Mouse (Mus musculus) ES-Bruce4 (cell line): ENCODE results near the gene Ptprm. TPM values are rescaled to one million over a fixed set of nuclear protein-coding genes. Genes with fewer than 3 reads are reported as not detected.

Source experiments
- H3K27ac ChIP-seq: 2 replicates; pipeline ENCODE4 v1.5.1; 2012; ENCODE audit warnings: low read length, inconsistent platforms; ENCODE audit not compliant: insufficient read depth
- H3K27me3 ChIP-seq: 2 replicates; pipeline ENCODE4 v1.6.1; 2012; ENCODE audit warnings: mild to moderate bottlenecking, low read length, inconsistent platforms; ENCODE audit not compliant: control insufficient read depth, poor library complexity, insufficient read depth, severe bottlenecking
- H3K36me3 ChIP-seq: 2 replicates; pipeline ENCODE4 v1.6.1; 2012; ENCODE audit warnings: inconsistent platforms, mild to moderate bottlenecking, low read length, moderate library complexity; ENCODE audit not compliant: control insufficient read depth, poor library complexity, insufficient read depth, severe bottlenecking
- H3K4me1 ChIP-seq: one replicate; pipeline ENCODE4 v1.8.1; 2011; ENCODE audit warnings: low read length; ENCODE audit not compliant: control insufficient read depth, insufficient read depth
- H3K4me3 ChIP-seq: 2 replicates; pipeline ENCODE4 v1.5.1; 2011; ENCODE audit warnings: low read depth, mild to moderate bottlenecking, low read length
- H3K9ac ChIP-seq: 2 replicates; pipeline ENCODE4 v1.6.1; 2012; ENCODE audit warnings: low read depth, mild to moderate bottlenecking, inconsistent platforms; ENCODE audit not compliant: poor library complexity, severe bottlenecking
- H3K9me3 ChIP-seq: replicated peaks from 2 replicates; pipeline ENCODE4 v1.6.1; 2012; ENCODE audit warnings: mild to moderate bottlenecking, low read length, inconsistent platforms; ENCODE audit not compliant: control insufficient read depth, poor library complexity, insufficient read depth, severe bottlenecking
- CTCF ChIP-seq: IDR thresholded peaks from one replicate; pipeline ENCODE4 v1.8.1; 2011; ENCODE audit warnings: low read depth, low read length
- EP300 ChIP-seq: IDR thresholded peaks from 2 replicates; pipeline ENCODE4 v1.6.1; 2011; ENCODE audit warnings: low read depth, low read length; ENCODE audit not compliant: insufficient read depth
- POLR2A ChIP-seq: IDR thresholded peaks from one replicate; pipeline ENCODE4 v1.8.1; 2011; ENCODE audit warnings: low read length; ENCODE audit not compliant: insufficient read depth
- polyA plus RNA-seq: library from polyadenylated mRNA; stranded (reverse); fragments of >200 nt; gene quantifications from 2 replicates; pipeline ENCODE4 v1.2.4, GENCODE M21; 2011; ENCODE audit warnings: low read depth; ENCODE audit not compliant: missing spikeins, insufficient read depth, insufficient read length

The Ptprm gene
- polyA plus RNA-seq, 1 experiment: 10.8 TPM

GRCm38 (mm10) chr17:67193728-67194127, 160.5 kb downstream of the Ptprm start:
- Histone ChIP-seq H3K4me1 (no peaks in the 10 kb centered on the region), H3K9ac (no peak overlapping the region), H3K27me3 (no peaks in the 10 kb centered on the region), H3K4me3 (no peak overlapping the region), H3K27ac (no peak overlapping the region), H3K9me3 (no peaks in the 10 kb centered on the region), H3K36me3 (no peaks in the 10 kb centered on the region)
- TF ChIP-seq POLR2A (no peak), CTCF (no peak), EP300 (no peak)

- TF ChIP-seq EP300: no peak
- TF ChIP-seq CTCF: no peak
- TF ChIP-seq POLR2A: no peak
- H3K36me3 ChIP-seq: no peaks in the 10 kb centered on the region
- H3K27me3 ChIP-seq: no peaks in the 10 kb centered on the region; the same call in 1 of the 2 replicates
- H3K9me3 ChIP-seq: no peaks in the 10 kb centered on the region
- no peak overlapping the region for H3K9ac ChIP-seq
- no peak overlapping the region for H3K4me3 ChIP-seq
- H3K27ac ChIP-seq: no peak overlapping the region
- H3K4me1 ChIP-seq: no peaks in the 10 kb centered on the region
These were observed 165.7 kb downstream of the Ptprm start for GRCm38 (mm10) chr17:67188514-67188913.

GRCm38 (mm10) chr17:67186879-67187278, 167.4 kb downstream of the Ptprm start:
- TF ChIP-seq POLR2A (no peak), EP300 (no peak), CTCF (no peak)
- H3K36me3 ChIP-seq: no peaks in the 10 kb centered on the region
- H3K27ac ChIP-seq: no peak overlapping the region
- H3K27me3 ChIP-seq: no peaks in the 10 kb centered on the region; the same call in 1 of the 2 replicates
- H3K9ac ChIP-seq: no peak overlapping the region
- H3K4me1 ChIP-seq: no peaks in the 10 kb centered on the region
- no peaks in the 10 kb centered on the region for H3K9me3 ChIP-seq
- no peak overlapping the region for H3K4me3 ChIP-seq

GRCm38 (mm10) chr17:67185942-67186341, 168.3 kb downstream of the Ptprm start:
- TF ChIP-seq CTCF (no peak), EP300 (no peak), POLR2A (no peak)
- no peak overlapping the region for H3K27ac ChIP-seq
- no peaks in the 10 kb centered on the region for H3K36me3 ChIP-seq
- H3K9me3 ChIP-seq: no peaks in the 10 kb centered on the region
- no peaks in the 10 kb centered on the region for H3K4me1 ChIP-seq
- no peak overlapping the region for H3K4me3 ChIP-seq
- H3K27me3 ChIP-seq: no peaks in the 10 kb centered on the region; the same call in 1 of the 2 replicates
- no peak overlapping the region for H3K9ac ChIP-seq

DNA sequence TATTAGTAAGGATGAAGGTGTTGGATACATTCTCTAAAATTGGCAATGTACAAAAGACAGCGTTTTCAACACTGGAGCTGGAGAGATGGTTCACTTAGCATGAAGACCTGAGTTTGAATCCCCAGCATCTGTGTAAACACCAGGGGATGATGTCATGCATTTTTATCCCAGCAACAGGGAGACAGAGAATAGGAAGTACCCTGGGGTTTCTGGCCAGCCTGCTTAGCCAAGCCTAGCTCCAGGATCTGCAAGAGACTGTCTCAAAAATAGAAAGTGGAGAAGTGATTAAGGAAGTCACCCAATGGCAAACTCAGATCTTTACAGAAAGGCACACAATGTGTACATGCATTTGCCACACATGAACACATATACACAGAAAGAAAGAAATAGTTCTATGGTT, 174.8 kb downstream of the Ptprm start:
- H3K9me3 ChIP-seq: no peaks in the 10 kb centered on the region
- H3K4me3 ChIP-seq: no peak overlapping the region
- H3K9ac ChIP-seq: no peak overlapping the region
- no peaks in the 10 kb centered on the region for H3K27me3 ChIP-seq
- no peaks in the 10 kb centered on the region for H3K4me1 ChIP-seq
- no peak overlapping the region for H3K27ac ChIP-seq
- no peak for TF ChIP-seq CTCF
- TF ChIP-seq POLR2A: no peak
- no peak for TF ChIP-seq EP300
- H3K36me3 ChIP-seq: no peaks in the 10 kb centered on the region

DNA sequence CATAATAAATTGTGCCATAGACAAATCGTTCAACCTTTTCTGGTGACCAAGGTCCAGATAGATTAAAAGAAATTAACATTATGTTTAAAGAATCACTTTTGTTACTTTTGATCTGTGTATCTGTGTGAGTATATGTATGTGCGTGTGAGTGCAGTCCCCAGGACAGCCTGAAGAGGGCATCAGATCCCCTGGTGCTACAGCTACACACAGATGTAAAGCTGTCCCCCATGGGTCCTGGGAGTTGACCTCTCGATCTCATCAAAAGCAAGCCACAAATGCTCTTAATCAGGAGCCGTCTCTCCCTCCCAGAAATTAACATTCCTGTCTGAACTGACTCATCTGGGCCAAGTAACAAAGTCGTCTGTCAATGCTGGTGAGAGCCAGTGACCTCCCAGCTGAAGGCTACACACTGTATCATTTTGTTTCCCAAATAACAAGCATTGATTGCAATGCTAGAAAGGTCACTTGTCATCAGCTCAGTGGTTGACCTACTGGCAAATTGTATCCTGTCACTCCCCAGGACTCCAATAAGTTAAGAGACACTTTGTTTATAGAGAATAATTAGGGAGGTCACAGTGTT, 175.5 kb downstream of the Ptprm start:
- H3K4me1 ChIP-seq: no peaks in the 10 kb centered on the region
- H3K9me3 ChIP-seq: no peaks in the 10 kb centered on the region
- no peak overlapping the region for H3K27ac ChIP-seq
- H3K9ac ChIP-seq: no peak overlapping the region
- no peak overlapping the region for H3K4me3 ChIP-seq
- no peaks in the 10 kb centered on the region for H3K27me3 ChIP-seq
- TF ChIP-seq EP300 (no peak), CTCF (no peak), POLR2A (no peak)
- no peaks in the 10 kb centered on the region for H3K36me3 ChIP-seq
